Mouse (Mus musculus): ENCODE results near the gene Pafah1b1.

The Pafah1b1 gene

GRCm38 (mm10) chr11:74660336-74660735, 64.1 kb downstream of the Pafah1b1 start:
- 97% methylated on average over 13 of the region's 13 CpGs for WGBS

GRCm38 (mm10) chr11:74655941-74656340, 68.5 kb downstream of the Pafah1b1 start:
- WGBS = 60% methylated on average over 3 of the region's 3 CpGs

GRCm38 (mm10) chr11:74653385-74653784, 71.1 kb downstream of the Pafah1b1 start:
- 68% methylated on average over 6 of the region's 6 CpGs for WGBS

- 59% methylated on average over 4 of the region's 4 CpGs for WGBS
Measured at GRCm38 (mm10) chr11:74652791-74653191, 71.7 kb downstream of the Pafah1b1 start.

- 52% methylated on average over 4 of the region's 4 CpGs for WGBS
Measured at GRCm38 (mm10) chr11:74650576-74651100, 73.8 kb downstream of the Pafah1b1 start.

- WGBS = 2% methylated on average over 53 of the region's 53 CpGs
Measured at GRCm38 (mm10) chr11:74649647-74650551, 74.6 kb downstream of the Pafah1b1 start.

- 0% methylated on average over 56 of the region's 58 CpGs for WGBS
Measured at GRCm38 (mm10) chr11:74649095-74649646, 75.3 kb downstream of the Pafah1b1 start, which contains the start of gene Cluh. Gene Cluh (plus strand): TSS chr11:74649495.

GRCm38 (mm10) chr11:74648676-74649075, 75.8 kb downstream of the Pafah1b1 start:
- whole genome bisulfite sequencing = 12% methylated on average over 1 of the region's 1 CpGs

GRCm38 (mm10) chr11:74647966-74648365, 76.5 kb downstream of the Pafah1b1 start:
- 81% methylated on average over 1 of the region's 1 CpGs for WGBS

GRCm38 (mm10) chr11:74639628-74640027, 84.8 kb downstream of the Pafah1b1 start:
- 54% methylated on average over 1 of the region's 1 CpGs for WGBS

- WGBS = 22% methylated on average over 9 of the region's 9 CpGs
Measured at GRCm38 (mm10) chr11:74638791-74639411, 85.6 kb downstream of the Pafah1b1 start.

- 2% methylated on average over 85 of the region's 86 CpGs for WGBS
Measured at GRCm38 (mm10) chr11:74637971-74638790, 86.3 kb downstream of the Pafah1b1 start.

- 15% methylated on average over 8 of the region's 8 CpGs for WGBS
Measured at GRCm38 (mm10) chr11:74637486-74637885, 87.0 kb downstream of the Pafah1b1 start.

GRCm38 (mm10) chr11:74634490-74635275, 89.8 kb downstream of the Pafah1b1 start:
- 70% methylated on average over 5 of the region's 5 CpGs for WGBS

GRCm38 (mm10) chr11:74631880-74632789, 92.3 kb downstream of the Pafah1b1 start:
- WGBS = 79% methylated on average over 7 of the region's 7 CpGs

- 65% methylated on average over 3 of the region's 3 CpGs for WGBS
Measured at GRCm38 (mm10) chr11:74627481-74627880, 97.0 kb downstream of the Pafah1b1 start.

All from cerebral cortex, adult 2 months (tissue).